Mouse (Mus musculus) monocyte, adult 2 months (primary cell): ENCODE measurements around the gene Gpr37l1.
A peak's percentile ranks its signal among the peaks of the same experiment; 100 is the strongest.

ENCODE experiments used
- DNase-seq, 2 experiments: peaks; one replicate each; pipeline ENCODE4 v3.0.0; 2022; ENCODE audit warnings: low spot score in 2 of 2, low read depth in 1 of 2

The Gpr37l1 gene

GRCm38 (mm10) chr1:135148476-135148875 is 19.0 kb downstream of the Gpr37l1 start:
- no peak for DNase-seq

- DNase-seq = no peak
Observed at GRCm38 (mm10) chr1:135147702-135148058, 19.8 kb downstream of the Gpr37l1 start.

GRCm38 (mm10) chr1:135146946-135147701 is 20.4 kb downstream of the Gpr37l1 start:
- DNase-seq = peak; percentile 84 to 89

GRCm38 (mm10) chr1:135146077-135146945 is 21.2 kb downstream of the Gpr37l1 start, which contains the start of gene Arl8a:
Gene Arl8a, plus strand, starts transcription at chr1:135146824.
- DNase-seq = peak; percentile 30 to 64

- DNase-seq = no peak
Observed at GRCm38 (mm10) chr1:135143940-135144339, 23.5 kb downstream of the Gpr37l1 start.

- no peak for DNase-seq
Observed at GRCm38 (mm10) chr1:135142452-135142851, 25.0 kb downstream of the Gpr37l1 start.

- no peak for DNase-seq
Observed at GRCm38 (mm10) chr1:135139906-135140305, 27.6 kb downstream of the Gpr37l1 start.

GRCm38 (mm10) chr1:135136500-135136899 is 31.0 kb downstream of the Gpr37l1 start:
- peak in 1 of 2 experiments; percentile 47 for DNase-seq

- DNase-seq = no peak
Observed at GRCm38 (mm10) chr1:135135111-135135787, 32.2 kb downstream of the Gpr37l1 start.

GRCm38 (mm10) chr1:135133678-135134435 is 33.6 kb downstream of the Gpr37l1 start:
- DNase-seq = no peak

- DNase-seq = no peak
Observed at GRCm38 (mm10) chr1:135132893-135133369, 34.5 kb downstream of the Gpr37l1 start.

- peak; percentile 70 to 85 for DNase-seq
Observed at GRCm38 (mm10) chr1:135132473-135132872, 35.0 kb downstream of the Gpr37l1 start, which contains the start of gene Ptpn7. Gene Ptpn7, plus strand, starts transcription at chr1:135132700.

GRCm38 (mm10) chr1:135131560-135131959 is 35.9 kb downstream of the Gpr37l1 start:
- DNase-seq = no peak

GRCm38 (mm10) chr1:135131034-135131433 is 36.4 kb downstream of the Gpr37l1 start:
- DNase-seq = peak; percentile 39 to 49

GRCm38 (mm10) chr1:135130376-135131018 is 37.0 kb downstream of the Gpr37l1 start:
- DNase-seq = no peak

- DNase-seq = no peak
Observed at GRCm38 (mm10) chr1:135129543-135130183, 37.8 kb downstream of the Gpr37l1 start.

GRCm38 (mm10) chr1:135128986-135129385 is 38.5 kb downstream of the Gpr37l1 start:
- DNase-seq = no peak

GRCm38 (mm10) chr1:135128011-135128441 is 39.5 kb downstream of the Gpr37l1 start:
- DNase-seq = no peak

GRCm38 (mm10) chr1:135126443-135127027 is 40.9 kb downstream of the Gpr37l1 start:
- no peak for DNase-seq
